Mouse (Mus musculus) testis, adult 2 months (tissue): ENCODE results near the gene Yif1b.

Experiments used
- CTCF ChIP-seq: fragments of 200-500 bp; IDR thresholded peaks from 2 replicates; pipeline ENCODE4 v1.5.1; 2012; ENCODE audit warnings: low read depth, mild to moderate bottlenecking, inconsistent platforms, low read length, moderate library complexity; ENCODE audit not compliant: control insufficient read depth, insufficient read depth, insufficient replicate concordance
- POLR2A ChIP-seq: fragments of 200-500 bp; IDR thresholded peaks from 2 replicates; pipeline ENCODE4 v1.6.1; 2012; ENCODE audit warnings: low read depth, mild to moderate bottlenecking, inconsistent platforms, low read length, moderate library complexity; ENCODE audit not compliant: control insufficient read depth

DNA sequence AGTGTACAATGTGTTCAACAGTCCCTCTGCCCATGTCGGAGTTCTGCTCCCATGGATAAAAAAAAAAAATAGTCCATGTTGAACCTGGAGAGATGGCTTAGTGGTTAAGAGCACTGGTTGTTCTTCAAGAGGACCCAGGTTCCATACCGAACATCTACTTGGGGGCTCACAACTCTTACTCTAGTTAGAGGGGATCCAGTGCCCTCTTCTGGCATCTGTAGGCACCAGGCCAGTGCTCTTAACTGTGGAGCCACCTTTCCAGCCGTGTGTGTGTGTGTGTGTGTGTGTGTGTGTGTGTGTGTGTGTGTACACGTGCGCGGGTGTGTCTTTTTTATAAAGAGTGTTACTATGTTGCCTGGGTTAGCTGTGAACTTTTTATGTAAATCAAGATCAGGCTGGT, 35.6 kb upstream of the Yif1b start:
- no peak for TF ChIP-seq POLR2A
- no peak for TF ChIP-seq CTCF
